Mouse (Mus musculus) midbrain, postnatal 0 days (tissue): ENCODE results near the gene Mical2. TPM values are rescaled to one million over a fixed set of nuclear protein-coding genes. Genes with fewer than 3 reads are reported as not detected.

Experiments
- ATAC-seq: fragments of 200-750 bp; cut with Nextera tagmentation; 2 replicates; pipeline ENCODE4 v1.8.0; 2017; ENCODE audit warnings: moderate number of reproducible peaks, mild to moderate bottlenecking, moderate TSS enrichment, moderate library complexity; ENCODE audit not compliant: low FRiP score
- DNase-seq: peaks from one replicate; pipeline ENCODE4 v3.0.0-alpha.2; 2015; ENCODE audit warnings: low spot score
- H3K27ac ChIP-seq: fragments of 300-500 bp; sonication (generic); 2 replicates; pipeline ENCODE4 v1.5.1; 2014; ENCODE audit warnings: low read depth, mild to moderate bottlenecking, low read length, mixed read lengths
- H3K27me3 ChIP-seq: fragments of 300-500 bp; sonication (generic); 2 replicates; pipeline ENCODE4 v1.6.1; 2014; ENCODE audit warnings: low read length, control low read depth, mixed read lengths; ENCODE audit not compliant: insufficient read depth
- H3K36me3 ChIP-seq: fragments of 300-500 bp; sonication (generic); 2 replicates; pipeline ENCODE4 v1.6.1; 2014; ENCODE audit warnings: low read length, control low read depth, mixed read lengths; ENCODE audit not compliant: insufficient read depth
- H3K4me1 ChIP-seq: fragments of 300-500 bp; sonication (generic); 2 replicates; pipeline ENCODE4 v1.6.1; 2014; ENCODE audit warnings: mild to moderate bottlenecking, control low read depth, antibody characterized with exemption, low read length, mixed read lengths; ENCODE audit not compliant: insufficient read depth
- H3K4me2 ChIP-seq: fragments of 300-500 bp; sonication (generic); 2 replicates; pipeline ENCODE4 v1.6.1; 2014; ENCODE audit warnings: low read depth, mild to moderate bottlenecking, low read length, mixed read lengths; ENCODE audit not compliant: poor library complexity, severe bottlenecking
- H3K4me3 ChIP-seq: fragments of 300-500 bp; sonication (generic); 2 replicates; pipeline ENCODE4 v1.5.1; 2014; ENCODE audit warnings: low read depth, mild to moderate bottlenecking, low read length, moderate library complexity
- H3K9ac ChIP-seq: fragments of 300-500 bp; sonication (generic); replicated peaks from 2 replicates; pipeline ENCODE4 v1.6.1; 2014; ENCODE audit warnings: mild to moderate bottlenecking, low read length, moderate library complexity, mixed read lengths; ENCODE audit not compliant: poor library complexity, severe bottlenecking
- H3K9me3 ChIP-seq: fragments of 300-500 bp; sonication (generic); 2 replicates; pipeline ENCODE4 v1.6.1; 2016; ENCODE audit warnings: low read length, control low read depth
- CTCF ChIP-seq: IDR thresholded peaks from 2 replicates; pipeline ENCODE4 v1.5.1; 2016; ENCODE audit warnings: antibody characterized with exemption, mild to moderate bottlenecking
- WGBS: fragments of 180-500 bp; shearing (Covaris S2); extraction: QIAGEN DNeasy Blood & Tissue Kit; methylation state at CpG from one replicate; pipeline ENCODE4 v1.1.7; 2014; 5-methylcytosine and 5-hydroxymethylcytosine counted together
- polyA plus RNA-seq: library from polyadenylated mRNA; unstranded; fragments of >200 nt; fragmentation: Nextera tagmentation; extraction: Ambion mirVana; gene quantifications from 2 replicates; pipeline ENCODE4 v1.2.1, GENCODE M21; 2015
- total RNA-seq: library from RNA; depleted of rRNA; stranded (reverse); fragments of >200 nt; gene quantifications from 2 replicates; pipeline ENCODE4 v1.2.3, GENCODE M21; 2014

Gene Mical2
- total and polyA plus RNA-seq, 2 experiments from 2014 or later = 6.2 to 11.0 TPM

DNA sequence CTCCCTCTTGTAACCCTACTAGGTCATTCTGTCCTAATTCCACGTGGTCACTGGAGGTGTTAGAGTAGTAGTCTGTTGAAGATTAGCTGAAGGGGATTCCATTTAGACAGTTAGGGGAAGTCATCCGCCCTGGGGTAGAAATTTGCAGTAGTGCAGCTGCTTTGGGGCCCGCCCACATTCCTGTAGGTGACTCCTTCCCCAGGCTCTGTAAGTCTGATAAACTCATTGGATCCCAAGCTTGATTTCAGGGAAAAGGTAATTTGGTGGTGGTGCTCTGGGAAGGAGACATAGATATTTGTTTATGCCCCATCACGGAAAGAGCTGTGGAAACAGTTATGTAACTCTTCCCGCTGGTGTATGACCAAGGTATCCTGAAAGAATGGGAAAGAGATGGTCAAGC, 201.2 kb downstream of the Mical2 start:
- Histone ChIP-seq H3K4me2 (no peak overlapping the region), H3K4me3 (no peak overlapping the region)

DNA sequence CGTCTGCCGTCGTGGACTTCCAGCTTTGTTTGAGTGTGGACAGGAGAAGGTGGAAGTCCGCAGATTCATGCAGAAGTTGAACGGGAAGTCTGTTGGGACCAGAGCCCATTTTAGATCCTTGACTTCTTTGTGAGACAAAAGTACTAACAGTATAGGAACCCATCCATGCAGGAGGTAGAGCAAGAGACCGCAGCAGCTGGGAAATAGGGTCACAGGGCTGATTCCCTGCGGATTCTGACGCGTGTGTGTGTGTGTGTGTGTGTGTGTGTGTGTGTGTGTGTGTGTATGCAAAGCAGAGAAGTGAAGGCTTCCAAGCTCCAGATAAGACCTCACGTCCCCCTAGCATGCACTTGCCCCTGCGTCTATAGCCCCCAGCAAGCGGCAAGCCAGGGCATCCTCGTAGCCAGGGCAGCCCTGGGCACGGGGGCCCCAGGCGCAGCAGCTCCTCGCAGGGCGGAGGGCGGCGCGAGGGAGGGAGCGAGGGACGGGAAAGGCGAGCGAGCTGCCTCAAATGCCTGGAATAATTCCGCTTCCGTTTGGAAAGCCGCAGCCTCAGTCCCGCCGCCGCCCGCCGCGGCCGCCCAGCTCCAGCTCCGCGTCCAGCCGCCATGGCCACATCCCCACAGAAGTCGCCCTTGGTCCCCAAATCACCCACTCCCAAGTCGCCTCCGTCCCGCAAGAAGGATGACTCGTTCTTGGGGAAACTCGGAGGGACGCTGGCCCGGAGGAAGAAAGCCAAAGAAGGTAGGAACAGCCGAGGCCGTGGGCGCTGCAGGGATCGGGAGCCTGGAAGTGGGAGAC, 201.9 kb downstream of the Mical2 start, which contains the start of gene Parva:
Parva (plus strand) TSS at position 149 of the 801 bp plus-strand sequence.
- 4% methylated on average over 44 of the region's 49 CpGs for WGBS

More for the DNA sequence above, 201.2 kb downstream of the Mical2 start:
- Histone ChIP-seq H3K36me3 (no peaks in the 10 kb centered on the region), H3K4me1 (no peaks in the 10 kb centered on the region), H3K27me3 (peaks cover 6% of the 10 kb centered on the region; the same call in 1 of the 2 replicates), H3K9ac (no peak overlapping the region), H3K27ac (no peak overlapping the region), H3K9me3 (no peaks in the 10 kb centered on the region)
- WGBS = 58% methylated on average over 5 of the region's 5 CpGs
- ATAC-seq = no peak
- TF ChIP-seq CTCF = no peak
- no peak for DNase-seq

DNA sequence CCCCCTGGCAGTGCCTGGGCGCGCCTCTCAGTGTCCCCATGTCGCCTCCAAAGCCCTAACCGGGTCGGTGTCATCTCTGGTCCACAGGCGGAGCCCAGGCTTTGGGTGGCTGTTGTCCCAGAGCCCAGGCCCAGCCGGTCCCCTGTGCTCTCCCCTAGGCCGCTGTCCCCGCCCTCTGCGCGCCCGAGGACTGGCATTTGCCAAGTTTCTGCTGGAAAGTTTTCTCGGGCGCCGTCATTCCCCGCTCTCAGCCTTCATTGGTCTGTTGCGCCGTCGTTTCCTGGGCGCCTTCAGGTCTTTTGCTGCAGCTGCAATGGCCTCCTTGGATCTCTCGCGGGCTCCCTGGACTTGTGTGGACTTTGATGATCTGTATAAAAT, 202.5 kb downstream of the Mical2 start:
- Histone ChIP-seq H3K4me3 (peak overlapping the region; percentile 61), H3K27me3 (peaks cover 6% of the 10 kb centered on the region; the same call in 1 of the 2 replicates), H3K9me3 (no peaks in the 10 kb centered on the region), H3K4me2 (peak overlapping the region; percentile 97), H3K9ac (peak overlapping the region; percentile 61), H3K4me1 (no peaks in the 10 kb centered on the region), H3K36me3 (no peaks in the 10 kb centered on the region), H3K27ac (peak overlapping the region; percentile 66)
- ATAC-seq (peak; percentile 75), DNase-seq (peak; percentile 82)
- 2% methylated on average over 22 of the region's 22 CpGs for WGBS
- TF ChIP-seq CTCF = no peak

More for the DNA sequence above, 201.9 kb downstream of the Mical2 start, which contains the start of gene Parva:
- Histone ChIP-seq H3K27ac (peak within 1 kb of the TSS; percentile 66), H3K9ac (peak within 1 kb of the TSS; percentile 61), H3K9me3 (no peaks in the 10 kb centered on the region), H3K27me3 (peaks cover 6% of the 10 kb centered on the region; the same call in 1 of the 2 replicates), H3K4me1 (no peaks in the 10 kb centered on the region), H3K4me3 (peak within 1 kb of the TSS; percentile 61), H3K36me3 (no peaks in the 10 kb centered on the region), H3K4me2 (peak within 1 kb of the TSS; percentile 97)
- ATAC-seq = peak; percentile 70
- DNase-seq = peak; percentile 64
- TF ChIP-seq CTCF = no peak

DNA sequence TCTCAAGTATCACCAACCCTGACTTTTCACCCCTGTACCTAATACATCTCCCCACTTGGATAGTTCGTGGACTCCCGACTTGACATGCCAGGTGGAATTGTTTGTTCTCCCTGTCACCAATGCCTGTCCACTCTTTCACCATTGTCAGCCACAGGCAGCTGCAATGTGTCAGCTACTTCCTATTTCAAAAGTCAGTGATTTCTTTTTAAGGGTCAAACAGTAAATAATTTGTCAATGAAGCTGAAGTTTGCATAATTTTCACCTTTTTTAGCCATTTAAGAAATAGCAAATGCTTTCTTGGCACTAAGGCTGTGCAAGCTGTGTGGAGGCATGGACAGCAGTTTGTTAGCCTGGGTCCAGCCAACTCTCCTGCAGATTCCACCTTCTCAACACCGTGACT, 214.2 kb downstream of the Mical2 start:
- Histone ChIP-seq H3K36me3 (no peaks in the 10 kb centered on the region), H3K9me3 (no peaks in the 10 kb centered on the region), H3K27me3 (no peaks in the 10 kb centered on the region), H3K4me3 (no peak overlapping the region), H3K27ac (no peak overlapping the region), H3K4me1 (peaks cover 3% of the 10 kb centered on the region; the same call in 1 of the 2 replicates), H3K4me2 (no peak overlapping the region), H3K9ac (no peak overlapping the region)
- DNase-seq (no peak), ATAC-seq (no peak)
- WGBS = 88% methylated on average over 3 of the region's 3 CpGs
- no peak for TF ChIP-seq CTCF

DNA sequence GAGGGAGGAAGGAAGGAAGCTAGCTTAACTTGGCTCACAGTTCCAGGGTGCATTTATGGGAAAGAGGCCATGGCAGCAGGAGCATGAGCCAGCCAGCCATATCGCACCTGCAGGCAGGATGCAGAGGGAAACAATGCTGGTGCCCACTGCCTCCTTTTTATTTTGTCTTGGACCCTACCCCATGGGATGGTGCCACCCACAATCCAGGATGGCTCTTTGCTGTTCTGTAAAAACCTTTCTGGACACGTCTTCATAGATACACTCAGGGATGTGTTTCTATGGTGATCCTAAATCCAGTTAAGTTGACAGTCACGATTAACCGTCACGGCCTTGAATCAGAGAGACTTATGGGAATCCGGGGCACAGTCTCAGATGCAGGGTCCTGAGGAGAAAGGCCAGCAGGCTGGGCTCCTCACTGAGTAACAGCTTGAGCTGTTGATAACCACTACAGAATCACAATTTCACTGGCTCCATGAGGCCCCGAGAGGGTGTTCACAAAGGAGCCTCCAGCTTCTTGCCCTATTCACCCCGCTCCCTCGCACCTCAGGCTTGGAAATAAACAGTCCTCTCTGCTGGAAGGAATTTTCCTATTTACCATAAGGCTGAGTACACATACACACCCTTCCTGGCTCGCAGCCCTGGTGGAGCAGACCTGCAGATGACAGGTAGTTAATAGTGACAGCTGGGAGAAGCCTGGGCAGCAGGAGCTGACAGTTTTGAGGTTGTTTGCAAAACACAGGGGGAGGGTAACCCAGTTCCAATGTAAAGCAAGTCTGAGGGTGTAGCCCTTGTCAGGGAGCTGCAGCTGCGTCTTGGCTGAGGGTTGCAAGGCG, 218.7 kb downstream of the Mical2 start:
- 10% methylated on average over 12 of the region's 12 CpGs for WGBS
- Histone ChIP-seq H3K36me3 (no peaks in the 10 kb centered on the region), H3K4me1 (peaks cover 3% of the 10 kb centered on the region; the same call in 1 of the 2 replicates), H3K4me2 (no peak overlapping the region), H3K4me3 (no peak overlapping the region), H3K9ac (no peak overlapping the region), H3K9me3 (no peaks in the 10 kb centered on the region), H3K27ac (peak overlapping the region; percentile 1; the same call in 1 of the 2 replicates), H3K27me3 (no peaks in the 10 kb centered on the region)
- TF ChIP-seq CTCF = no peak
- DNase-seq = peak; percentile 62
- peak; percentile 56 for ATAC-seq
